Mouse (Mus musculus) ovary, adult 10 weeks (tissue): ENCODE results near the gene Gcdh. TPM values are rescaled to one million over a fixed set of nuclear protein-coding genes. Genes with fewer than 3 reads are reported as not detected.

Source experiments
- polyA plus RNA-seq: library from polyadenylated mRNA; stranded (reverse); fragments of 350-450 nt; fragmentation: Illumina TruSeq; extraction: RNeasy Lipid Tissue Mini Kit (QIAGEN cat#74804); gene quantifications from one replicate; pipeline ENCODE4 v1.2.3, GENCODE M21; 2014

The Gcdh gene
- polyA plus RNA-seq, result 32.8 TPM

DNA sequence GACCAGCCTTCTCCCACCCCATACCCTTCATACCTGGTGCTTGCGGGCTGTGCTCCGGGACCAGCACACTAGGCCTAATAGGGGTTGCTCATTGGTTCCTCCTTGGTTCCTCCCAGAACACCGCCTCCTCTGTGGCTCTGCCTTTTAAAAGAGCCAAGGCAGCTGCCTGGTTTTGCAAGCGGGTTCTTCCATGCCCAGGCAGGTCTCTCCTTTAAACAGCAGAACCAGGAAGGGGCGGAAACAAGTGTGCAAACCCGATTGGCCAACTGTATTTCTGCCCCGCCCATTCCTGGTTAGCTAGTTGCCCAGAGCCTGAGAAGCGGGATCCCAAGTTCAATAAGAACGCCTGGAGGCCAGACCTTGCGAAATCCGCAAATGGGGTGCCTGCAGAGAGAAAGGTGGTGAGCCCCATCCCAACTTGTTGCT lies at the start of gene Gcdh:
Gene Gcdh, minus strand, starts transcription at position 213 of the 426 bp plus-strand sequence.

DNA sequence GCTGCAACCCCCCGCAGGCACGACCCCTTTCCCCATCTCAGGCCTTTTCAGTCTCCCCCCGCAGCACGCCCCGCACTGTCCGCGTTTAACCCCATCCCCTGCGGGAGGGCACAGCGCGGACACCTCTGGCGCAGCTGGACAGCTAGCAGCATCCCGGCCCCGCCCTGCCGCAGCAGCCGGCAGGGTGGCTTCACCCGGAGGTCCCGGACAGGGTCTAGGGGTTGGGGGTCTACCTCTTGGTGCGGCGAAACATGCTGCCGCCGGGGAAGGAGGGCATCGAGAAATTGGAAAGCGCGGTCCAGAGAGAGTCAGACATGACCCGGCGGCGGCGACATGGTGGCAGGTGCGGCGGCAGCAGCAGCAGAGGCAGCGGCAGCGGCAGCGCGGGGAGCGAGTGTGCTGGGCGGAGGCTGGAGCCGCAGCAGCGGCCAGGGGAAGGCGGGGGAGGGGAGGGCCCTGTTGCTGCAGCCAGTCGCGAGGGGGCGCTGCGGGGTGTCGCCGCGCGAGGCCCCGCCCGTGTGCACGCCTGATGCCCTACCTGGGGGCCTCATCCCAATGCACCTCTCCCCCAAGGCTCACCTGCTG lies 43.3 kb upstream of the Gcdh start, which contains the start of gene Mast1:
Gene Mast1, minus strand, starts transcription at position 398 of the 585 bp plus-strand sequence.

DNA sequence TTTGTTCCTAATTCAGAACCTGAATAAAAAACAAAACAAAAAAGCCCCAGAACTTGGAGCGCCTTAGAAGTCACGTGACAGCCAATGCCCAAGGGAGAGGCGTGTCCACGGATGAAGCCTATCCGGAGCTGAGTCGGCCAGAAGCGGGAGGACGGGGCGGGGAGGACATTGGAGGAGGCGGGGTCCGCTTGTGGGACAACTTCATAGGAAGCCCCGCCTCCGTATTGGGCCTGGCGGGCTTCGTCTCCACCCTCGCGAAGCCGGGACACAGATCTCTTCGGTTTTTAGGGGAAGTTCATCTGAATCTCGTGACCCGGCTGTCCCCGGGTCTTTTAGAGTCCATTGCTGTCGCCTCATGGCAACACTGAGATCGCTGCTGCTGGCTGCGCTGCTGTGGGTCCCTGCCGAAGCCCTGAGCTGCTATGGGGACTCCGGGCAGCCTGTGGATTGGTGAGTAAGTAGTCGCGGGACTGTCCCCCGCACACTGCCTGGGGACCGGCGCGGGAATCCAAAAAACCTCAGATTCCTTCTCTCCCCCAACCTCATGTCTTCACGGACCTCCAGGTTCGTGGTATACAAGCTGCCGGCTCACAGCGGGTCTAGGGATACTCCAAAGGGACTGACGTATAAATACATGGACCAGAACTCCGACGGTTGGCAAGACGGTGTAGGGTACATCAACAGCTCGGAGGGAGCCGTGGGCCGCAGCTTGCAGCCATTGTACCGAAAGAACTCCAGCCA lies 14.9 kb upstream of the Gcdh start, which contains the start of gene Dnase2a:
Gene Dnase2a, plus strand, starts transcription at position 140 of the 741 bp plus-strand sequence.

DNA sequence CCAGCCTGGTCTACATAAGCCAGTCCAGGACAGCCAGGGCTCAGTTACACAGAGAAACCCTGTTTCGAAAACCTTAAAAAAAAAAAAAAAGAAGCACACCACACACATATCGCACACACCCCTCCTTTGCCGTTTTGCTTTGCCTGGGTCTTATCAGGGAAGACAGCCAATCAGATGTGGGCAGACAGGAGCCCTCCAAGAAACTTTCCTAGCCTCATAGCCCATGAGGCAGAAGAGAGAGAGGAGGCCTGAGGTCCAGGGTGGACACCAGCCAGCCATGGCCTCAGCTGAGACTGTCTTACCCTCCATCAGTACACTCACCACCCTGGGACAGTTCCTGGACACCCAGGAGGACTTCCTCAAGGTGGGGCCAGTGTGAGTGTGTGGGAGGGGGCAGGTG lies 8.0 kb upstream of the Gcdh start, which contains the start of gene Klf1:
Gene Klf1, plus strand, starts transcription at position 177 of the 400 bp plus-strand sequence.

DNA sequence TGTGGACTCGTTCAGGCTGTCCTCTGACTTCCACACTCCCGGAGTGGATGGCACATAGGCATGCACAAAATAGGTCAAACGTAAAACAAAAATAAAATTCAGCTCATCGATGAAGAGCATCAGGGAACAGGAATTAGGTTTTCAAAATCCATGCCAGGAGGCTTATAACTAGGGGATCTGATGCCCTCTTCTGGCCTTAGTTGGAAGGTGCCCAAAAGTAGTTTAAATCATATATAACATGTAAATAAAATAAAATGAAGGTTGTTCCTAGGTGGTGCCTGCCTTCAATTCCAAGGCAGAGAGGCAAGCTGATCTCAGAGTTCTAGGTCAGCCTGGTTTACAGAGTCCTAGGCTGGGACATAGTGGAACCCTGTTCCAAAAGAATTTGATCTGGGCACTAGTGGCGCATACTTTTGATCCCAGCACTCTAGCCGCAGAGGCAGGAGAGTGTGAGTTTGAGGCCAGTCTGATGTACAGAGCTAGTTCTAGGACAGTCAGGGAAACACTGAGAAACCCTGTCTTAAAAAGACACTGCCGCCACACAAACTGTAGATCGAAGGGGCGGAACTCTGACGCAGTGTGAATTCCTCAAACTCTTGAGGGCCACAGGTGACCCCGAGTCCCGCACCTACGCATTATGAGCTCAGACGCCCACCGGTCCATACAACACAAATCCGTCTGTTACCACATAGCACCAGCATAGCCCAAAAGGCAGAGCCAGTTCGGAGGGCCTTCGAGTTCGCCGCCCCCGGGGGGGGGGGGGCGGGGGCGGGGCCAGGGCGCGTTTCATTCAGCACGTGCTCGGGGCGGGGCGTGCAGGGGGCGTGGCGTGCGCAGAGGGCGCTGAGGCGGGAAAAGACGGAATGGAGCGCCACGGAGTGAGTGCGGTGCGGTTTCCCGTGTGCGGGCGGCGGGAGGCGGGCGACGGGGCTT lies 22.1 kb downstream of the Gcdh start, which contains the start of gene Syce2:
Gene Syce2, plus strand, starts transcription at position 736 of the 933 bp plus-strand sequence.

DNA sequence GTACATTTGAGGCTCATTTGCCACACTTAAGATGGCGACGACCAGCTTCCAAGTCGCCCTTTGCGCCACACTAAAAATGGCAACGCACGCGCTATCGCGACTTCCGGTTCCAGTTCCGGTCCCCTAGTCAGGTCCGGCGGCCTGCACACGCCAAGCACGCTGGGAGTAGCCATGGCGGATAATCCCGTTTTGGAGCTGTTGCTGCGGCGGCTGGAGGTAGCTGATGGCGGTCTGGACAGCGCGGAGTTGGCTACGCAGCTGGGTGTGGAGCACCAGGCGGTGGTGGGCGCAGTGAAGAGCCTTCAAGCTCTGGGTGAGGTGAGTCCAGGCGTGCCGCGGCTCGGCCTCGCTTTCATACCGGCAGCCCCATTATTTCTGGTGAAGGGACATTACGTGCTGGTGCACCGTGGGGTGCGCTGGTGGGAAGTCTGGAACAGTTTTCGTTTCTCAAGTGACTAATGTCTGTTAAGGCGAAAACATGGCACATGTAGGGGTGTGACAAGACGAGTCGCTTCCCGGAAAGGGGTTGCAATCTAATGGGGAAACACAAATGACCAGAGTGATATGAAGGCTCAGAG lies 36.8 kb downstream of the Gcdh start, which contains the start of gene Farsa:
Gene Farsa, plus strand, starts transcription at position 126 of the 578 bp plus-strand sequence.

DNA sequence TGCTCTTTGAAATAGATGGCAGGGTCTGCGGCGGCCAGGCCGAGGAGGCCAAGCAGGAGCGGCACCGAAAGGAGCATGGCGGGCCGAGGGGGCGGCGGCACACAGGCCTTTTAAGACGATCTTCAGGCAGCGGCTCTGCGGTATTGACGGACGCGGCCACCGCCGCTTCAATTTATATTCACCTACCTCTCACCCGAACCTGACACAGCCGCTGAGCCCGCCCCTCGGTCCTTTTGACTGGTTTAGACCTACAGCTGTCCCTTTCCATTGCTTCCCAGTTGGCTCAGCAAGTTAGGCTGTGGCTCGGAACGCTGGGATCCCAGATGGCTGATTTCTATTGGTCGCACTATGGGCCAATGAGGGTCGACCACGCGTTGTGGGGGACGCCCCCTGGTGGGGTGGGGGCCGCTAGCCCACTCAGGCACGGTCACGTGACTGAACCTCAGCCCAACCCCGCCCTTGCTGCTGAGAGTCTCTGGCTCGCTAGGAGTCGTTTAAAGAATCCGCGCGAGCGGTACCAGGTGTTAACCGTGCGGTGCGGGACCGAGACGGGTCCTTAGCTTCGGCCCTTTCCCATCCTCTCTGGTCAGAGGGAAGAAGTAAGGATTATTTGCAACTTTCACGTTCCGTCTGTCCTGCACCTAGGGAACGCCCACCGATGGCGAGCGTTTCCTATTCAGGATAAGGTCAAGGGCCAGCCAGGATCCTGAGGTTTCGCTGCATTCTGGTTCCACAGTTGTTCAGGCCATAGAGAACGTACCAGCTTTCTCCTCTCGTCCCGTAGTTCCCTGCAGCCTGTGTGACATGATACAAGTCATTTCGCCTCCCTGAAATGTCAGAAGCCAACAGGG lies 46.8 kb downstream of the Gcdh start, which contains the start of gene Calr:
Gene Calr, minus strand, starts transcription at position 213 of the 851 bp plus-strand sequence.

DNA sequence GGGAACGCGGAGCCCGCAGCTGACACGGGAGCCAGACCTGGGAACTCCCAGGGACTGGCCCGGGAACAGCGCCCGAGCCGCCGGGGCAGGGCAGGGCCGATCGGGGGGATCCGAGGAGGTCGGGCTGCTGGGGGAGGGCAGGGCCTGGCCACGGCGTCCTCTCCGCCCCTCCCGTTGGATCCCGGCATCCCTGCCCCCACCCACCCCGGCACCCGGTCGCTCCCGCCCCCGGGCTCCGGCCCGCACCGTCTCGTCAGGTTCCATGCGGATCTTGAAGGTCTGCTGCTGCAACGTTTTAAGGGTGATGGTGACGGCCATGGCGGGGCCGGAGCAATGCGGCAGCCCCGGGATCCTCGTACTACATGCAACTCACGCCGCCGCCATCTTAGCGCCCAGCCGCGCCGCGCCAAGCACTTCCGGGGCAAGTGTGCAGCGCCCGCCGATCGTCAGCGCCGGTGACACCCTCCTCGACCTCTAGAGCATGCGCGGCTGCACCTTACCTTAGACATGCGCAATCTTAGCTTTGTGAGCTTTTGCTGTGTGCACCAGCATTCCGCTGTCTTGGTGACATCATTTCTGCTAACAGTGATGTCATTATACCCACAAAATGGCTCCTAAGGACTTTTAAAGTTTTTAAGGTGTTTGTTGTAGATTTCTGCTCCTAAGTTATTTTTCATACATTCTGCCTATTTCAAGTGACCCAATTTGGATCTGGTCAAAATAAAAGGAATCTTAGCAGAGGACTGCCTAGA lies 53.3 kb downstream of the Gcdh start, which contains the start of gene Rad23a:
Gene Rad23a, minus strand, starts transcription at position 418 of the 752 bp plus-strand sequence.

Other genes starting within 250 kb of the Gcdh start
- 2.1 TPM for gene Ier2, start 231.1 kb downstream of the Gcdh start, polyA plus RNA-seq
- 10.8 TPM for gene Trmt1, start 207.6 kb downstream of the Gcdh start, polyA plus RNA-seq
- 2.3 TPM for gene Nacc1, start 206.1 kb downstream of the Gcdh start, polyA plus RNA-seq
- gene Lyl1, start 192.5 kb downstream of the Gcdh start, polyA plus RNA-seq, result not detected
- not detected for gene G430095P16Rik, start 170.9 kb downstream of the Gcdh start, polyA plus RNA-seq
- gene Nfix, start 93.6 kb downstream of the Gcdh start, polyA plus RNA-seq, result 44.0 TPM
- 2.4 TPM for gene Dand5, start 71.1 kb downstream of the Gcdh start, polyA plus RNA-seq
- gene Gadd45gip1, start 62.4 kb downstream of the Gcdh start, polyA plus RNA-seq, result 1.1 TPM
- gene Rad23a, start 53.3 kb downstream of the Gcdh start, polyA plus RNA-seq, result 3.2 TPM
- 1,005 TPM for gene Calr, start 47.0 kb downstream of the Gcdh start, polyA plus RNA-seq
- gene Farsa, start 36.9 kb downstream of the Gcdh start, polyA plus RNA-seq, result 4.1 TPM
- gene Syce2, start 21.8 kb downstream of the Gcdh start, polyA plus RNA-seq, result 32.4 TPM
- not detected for gene Klf1, start 8.0 kb upstream of the Gcdh start, polyA plus RNA-seq
- 2.5 TPM for gene Dnase2a, start 14.6 kb upstream of the Gcdh start, polyA plus RNA-seq
- gene Mast1, start 43.4 kb upstream of the Gcdh start, polyA plus RNA-seq, result not detected
- gene Rtbdn, start 53.1 kb upstream of the Gcdh start, polyA plus RNA-seq, result not detected
- not detected for gene Gm49661, start 75.5 kb upstream of the Gcdh start, polyA plus RNA-seq
- gene Prdx2, start 75.7 kb upstream of the Gcdh start, polyA plus RNA-seq, result 36.9 TPM
- gene Rnaseh2a, start 75.8 kb upstream of the Gcdh start, polyA plus RNA-seq, result 2.6 TPM
- gene Junb, start 84.8 kb upstream of the Gcdh start, polyA plus RNA-seq, result 0.34 TPM
- gene Hook2, start 96.7 kb upstream of the Gcdh start, polyA plus RNA-seq, result 2.3 TPM
- not detected for gene Best2, start 120.6 kb upstream of the Gcdh start, polyA plus RNA-seq
- gene Asna1, start 131.4 kb upstream of the Gcdh start, polyA plus RNA-seq, result 6.7 TPM
- 5.3 TPM for gene Trir, start 132.9 kb upstream of the Gcdh start, polyA plus RNA-seq
- gene Tnpo2, start 143.0 kb upstream of the Gcdh start, polyA plus RNA-seq, result 14.1 TPM
- 1.5 TPM for gene Fbxw9, start 166.1 kb upstream of the Gcdh start, polyA plus RNA-seq
- not detected for gene Gm5741, start 174.1 kb upstream of the Gcdh start, polyA plus RNA-seq
- 19.0 TPM for gene Dhps, start 177.8 kb upstream of the Gcdh start, polyA plus RNA-seq
- gene Wdr83os, start 186.8 kb upstream of the Gcdh start, polyA plus RNA-seq, result 2.8 TPM
- 1.00 TPM for gene Wdr83, start 187.4 kb upstream of the Gcdh start, polyA plus RNA-seq
- gene Man2b1, start 189.3 kb upstream of the Gcdh start, polyA plus RNA-seq, result 6.1 TPM
- 11.3 TPM for gene Zfp791, start 229.2 kb upstream of the Gcdh start, polyA plus RNA-seq